Mouse (Mus musculus) G1E-ER4 (cell line): Measurements from ENCODE around the gene Tmem251. TPM values are rescaled to one million over a fixed set of nuclear protein-coding genes. Genes with fewer than 3 reads are reported as not detected.

ENCODE experiments used
- GATA1 ChIP-seq: IDR thresholded peaks from one replicate; pipeline ENCODE4 v1.8.0; 2012; ENCODE audit warnings: low read length, inconsistent platforms
- polyA plus RNA-seq: library from polyadenylated mRNA; stranded (reverse); fragments of >175 nt; gene quantifications from 2 replicates; pipeline ENCODE4 v1.2.3, GENCODE M21; 2012

Gene Tmem251
- polyA plus RNA-seq, 1 experiment = 2.9 TPM

DNA sequence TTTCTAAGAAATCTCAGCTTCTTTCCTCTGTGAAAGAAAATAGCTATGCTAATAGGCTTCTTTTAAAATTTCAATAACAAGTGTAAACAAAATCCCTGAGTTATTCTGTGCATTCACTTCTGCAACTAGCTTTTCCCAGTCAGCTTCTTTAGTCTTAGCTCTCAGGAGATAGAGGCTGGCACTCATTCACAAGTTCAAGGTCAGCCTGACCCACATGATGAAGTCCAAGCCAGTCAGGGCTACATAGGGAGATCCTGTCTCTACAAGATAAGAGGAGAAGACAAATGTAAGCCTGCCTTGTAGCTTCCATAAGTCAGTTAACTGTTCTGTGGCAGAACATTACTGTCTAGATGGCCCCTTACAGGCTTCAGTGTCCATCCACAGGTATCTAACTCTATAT, 20.1 kb downstream of the Tmem251 start:
- TF ChIP-seq GATA1 = no peak

DNA sequence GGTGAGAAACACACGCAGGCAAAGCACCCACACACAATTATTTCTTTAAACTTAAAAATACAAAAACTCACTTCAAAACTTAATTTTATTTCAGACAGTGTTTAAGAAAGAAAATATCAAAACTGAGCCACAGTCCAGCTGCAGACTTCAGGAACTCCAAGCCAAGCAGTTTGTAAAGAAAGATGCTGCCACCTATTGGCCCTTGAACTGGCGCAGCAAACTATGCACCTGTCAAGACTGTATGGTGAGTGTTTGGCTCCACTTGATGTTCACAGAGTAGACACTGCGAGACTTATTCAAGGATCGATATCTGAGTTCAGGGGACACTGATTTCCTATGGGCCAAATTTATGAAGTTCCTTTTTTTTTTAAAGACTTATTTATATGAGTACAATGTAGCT, 25.4 kb downstream of the Tmem251 start:
- TF ChIP-seq GATA1 = no peak

DNA sequence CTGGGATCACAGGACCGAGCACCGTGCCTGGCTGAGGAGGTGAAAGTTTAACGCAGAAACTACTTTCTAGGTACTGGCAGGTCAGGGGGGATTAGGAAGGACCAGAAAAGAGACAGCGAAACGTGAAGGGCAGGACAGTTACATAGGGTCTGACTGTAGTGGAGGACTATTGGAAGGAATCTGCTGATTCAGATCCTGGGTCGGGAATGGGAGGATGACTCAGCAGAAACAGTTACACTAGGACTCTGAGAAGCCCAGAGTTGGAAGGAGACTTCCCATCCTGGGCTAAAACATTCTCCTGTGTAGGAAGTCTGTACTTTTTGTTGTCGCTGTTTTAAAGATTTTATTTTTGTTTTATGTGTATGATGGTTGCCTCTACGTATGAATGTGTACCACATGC, 28.0 kb downstream of the Tmem251 start:
- TF ChIP-seq GATA1 = no peak

DNA sequence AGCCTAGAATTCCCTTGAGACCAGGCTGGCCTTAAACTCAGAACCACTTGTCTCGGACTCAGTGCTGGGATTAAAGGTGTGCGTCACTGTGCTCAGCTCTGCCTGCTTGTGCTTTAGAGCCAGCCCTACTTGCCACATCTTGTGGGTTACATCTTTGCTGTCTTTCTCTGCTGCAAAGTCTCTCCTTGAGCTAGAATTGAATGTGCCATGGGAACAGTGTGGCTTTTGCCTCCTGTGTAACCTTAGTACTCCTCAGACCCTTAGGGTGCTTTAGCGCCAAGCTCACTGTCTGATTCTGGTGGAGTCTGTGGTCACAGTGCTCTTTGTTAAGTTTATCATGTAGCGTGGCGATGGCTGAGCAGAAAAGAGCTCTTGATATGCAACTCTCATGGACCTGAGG, 29.1 kb downstream of the Tmem251 start:
- TF ChIP-seq GATA1 = no peak

DNA sequence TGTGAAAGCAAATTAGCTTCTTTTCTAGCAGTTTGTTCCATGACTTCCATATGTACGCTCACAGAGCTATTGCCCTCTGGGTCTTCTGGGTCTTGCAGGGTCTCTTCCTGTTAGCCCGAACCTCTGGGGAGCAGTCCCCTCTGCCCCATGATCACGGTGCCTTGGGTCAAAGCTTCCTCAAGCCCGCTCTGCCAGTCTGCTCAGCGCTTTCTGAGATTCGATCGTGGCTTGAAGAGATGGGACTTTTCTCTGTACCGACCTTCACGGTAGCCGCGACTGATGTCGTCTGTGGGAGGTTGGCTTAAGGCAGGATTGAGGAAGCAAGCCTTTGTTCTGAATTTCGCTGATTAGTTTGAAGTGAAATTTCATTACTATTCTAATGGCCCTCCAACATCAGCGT, 32.5 kb downstream of the Tmem251 start:
- TF ChIP-seq GATA1 = no peak

DNA sequence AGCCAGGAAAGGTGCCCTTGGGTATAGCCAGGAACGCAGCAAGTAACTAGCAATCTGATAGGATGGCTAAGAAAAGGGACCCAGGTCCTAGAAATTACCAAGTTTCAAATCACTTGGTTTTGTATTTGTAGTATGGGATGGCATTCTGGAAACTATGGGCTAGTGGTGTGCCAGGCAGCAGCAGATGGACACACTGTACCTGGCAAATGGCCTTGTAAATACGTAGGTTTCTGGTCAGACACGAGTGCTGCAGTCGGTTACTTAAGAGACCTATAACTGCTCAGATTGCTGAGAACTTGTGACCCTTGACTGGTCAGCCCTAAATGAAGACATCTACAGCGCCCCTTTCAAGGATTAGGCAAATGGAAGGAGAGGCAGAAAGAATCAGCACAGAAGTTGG, 34.6 kb downstream of the Tmem251 start:
- TF ChIP-seq GATA1 = no peak

DNA sequence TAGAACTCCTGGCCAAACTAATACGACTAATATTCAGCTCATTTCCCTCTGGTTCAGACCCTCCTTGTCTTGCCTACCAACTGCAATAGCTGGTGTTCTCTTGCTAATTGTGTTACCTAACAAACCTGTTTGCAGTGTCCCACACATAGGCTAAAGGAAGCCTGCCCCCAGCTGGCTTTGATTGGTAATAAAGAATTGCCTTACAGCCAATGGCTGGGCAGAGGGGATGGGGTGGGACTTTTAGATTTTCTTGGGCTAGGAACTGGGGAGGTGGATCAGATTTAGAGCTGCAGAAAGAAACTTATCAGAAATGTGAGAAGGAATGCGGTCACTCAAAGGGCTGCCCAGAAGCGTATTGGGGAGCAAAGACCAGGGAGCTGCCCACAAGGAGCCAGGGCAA, 35.9 kb downstream of the Tmem251 start:
- no peak for TF ChIP-seq GATA1

DNA sequence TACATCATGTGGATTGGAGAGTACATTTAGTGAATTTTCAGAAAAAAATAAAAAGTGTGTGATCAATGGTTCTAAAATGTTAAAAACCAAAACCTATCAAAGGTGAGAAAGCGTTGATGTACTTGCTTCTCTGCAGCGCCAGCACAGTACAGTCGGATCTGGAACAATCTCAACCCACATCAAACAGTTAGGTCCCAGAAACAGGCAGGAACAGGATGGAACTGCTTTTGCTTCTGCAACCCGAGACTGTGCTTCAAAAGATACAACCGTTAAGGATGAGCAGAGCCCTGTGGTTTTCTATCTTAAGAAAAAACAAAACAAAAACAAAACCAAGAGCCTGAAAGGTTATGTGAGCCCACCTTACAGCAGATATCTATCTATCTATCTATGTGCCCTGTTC, 39.3 kb downstream of the Tmem251 start:
- no peak for TF ChIP-seq GATA1

DNA sequence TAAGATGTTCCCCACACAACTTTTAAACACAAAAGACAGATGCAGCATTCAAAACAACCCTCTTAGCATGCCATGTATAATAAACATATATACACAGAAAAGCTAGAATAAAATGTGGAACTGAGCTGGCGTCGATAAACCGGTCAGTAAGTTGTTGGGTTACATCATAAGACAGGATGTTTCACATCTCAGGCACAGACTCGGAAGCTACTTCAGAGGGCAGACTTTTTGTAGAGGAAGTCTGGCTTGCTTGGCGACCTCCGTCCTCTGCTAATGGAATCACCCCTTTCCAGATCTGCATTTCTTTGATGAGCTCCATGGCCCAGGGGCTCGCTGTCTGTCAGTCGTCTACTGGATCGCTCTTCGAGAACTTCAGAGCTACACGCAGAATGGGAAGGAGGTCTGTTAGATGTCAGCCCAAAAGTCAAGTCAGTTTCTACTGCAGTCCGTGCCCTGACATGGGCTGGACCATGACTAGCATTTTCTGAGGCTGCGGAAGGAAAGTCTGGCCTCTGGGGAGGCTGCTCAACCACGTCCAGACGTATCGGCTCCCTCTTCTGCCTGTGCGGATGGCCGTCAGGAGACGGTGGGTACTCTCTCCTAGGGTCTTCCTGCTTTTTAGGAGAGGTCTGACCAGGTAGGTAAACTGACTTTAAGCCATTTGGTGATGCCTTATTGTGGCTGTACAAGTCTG, 41.5 kb downstream of the Tmem251 start:
- TF ChIP-seq GATA1 = no peak

DNA sequence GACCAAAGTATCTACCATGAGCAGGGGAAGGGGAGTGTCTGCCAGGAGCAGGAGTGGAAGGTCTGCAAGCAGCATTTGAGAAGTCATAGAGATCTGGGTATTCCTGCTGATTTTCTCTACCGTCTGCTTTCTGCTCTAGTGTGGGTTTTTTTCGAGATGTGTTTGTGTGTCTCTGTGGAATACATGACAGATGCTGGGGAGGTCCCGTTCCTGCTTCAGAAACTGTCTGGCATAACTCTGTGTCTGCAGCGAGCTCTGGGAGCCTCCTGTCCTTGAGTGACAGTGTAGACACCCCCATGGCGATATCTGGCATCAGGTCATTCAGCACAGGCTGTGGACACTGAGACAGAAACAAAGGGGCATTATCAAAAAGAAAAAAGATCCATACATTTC, 42.0 kb downstream of the Tmem251 start:
- TF ChIP-seq GATA1 = no peak

DNA sequence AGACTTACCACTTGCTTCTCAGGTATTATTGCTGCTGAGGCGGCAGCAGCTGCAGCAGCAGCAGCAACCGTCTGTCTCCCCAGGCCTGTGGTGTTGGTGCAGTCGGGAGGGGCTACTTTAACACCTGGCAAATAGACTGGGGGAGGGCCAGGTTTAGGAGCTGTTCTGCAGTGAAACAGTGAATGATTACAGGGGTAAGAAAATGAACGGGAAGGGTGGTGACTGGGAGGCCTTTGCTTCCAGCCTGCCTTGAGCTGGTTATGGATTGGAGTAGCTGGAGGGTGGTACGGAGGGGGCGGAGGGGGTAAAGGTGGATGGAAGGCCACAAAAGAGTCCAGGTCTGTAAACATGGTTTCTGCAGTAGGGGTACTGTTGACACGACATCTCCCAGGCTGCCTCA, 44.4 kb downstream of the Tmem251 start:
- TF ChIP-seq GATA1 = no peak

Other genes with a start within 250 kb of the Tmem251 start
- gene Chga, start 188.8 kb upstream of the Tmem251 start, polyA plus RNA-seq = not detected in 2 replicates
- gene Itpk1, start 38.8 kb upstream of the Tmem251 start, polyA plus RNA-seq = 3.1 and 5.0 TPM in 2 replicates
- gene Moap1, start 101 bp upstream of the Tmem251 start, polyA plus RNA-seq = 2.3 and 2.4 TPM in 2 replicates
- 3.3 and 7.3 TPM in 2 replicates for gene Gm28051, start 14.0 kb downstream of the Tmem251 start, polyA plus RNA-seq
- gene Gon7, start 14.0 kb downstream of the Tmem251 start, polyA plus RNA-seq = 10.4 and 15.7 TPM in 2 replicates
- 32.6 and 47.1 TPM in 2 replicates for gene Ubr7, start 14.2 kb downstream of the Tmem251 start, polyA plus RNA-seq
- gene Gm20604, start 14.9 kb downstream of the Tmem251 start, polyA plus RNA-seq = 3.0 and 3.3 TPM in 2 replicates
- 2.9 and 3.3 TPM in 2 replicates for gene Btbd7, start 134.7 kb downstream of the Tmem251 start, polyA plus RNA-seq
- gene Cox8c, start 155.6 kb downstream of the Tmem251 start, polyA plus RNA-seq = not detected in 2 replicates
- gene Unc79, start 205.1 kb downstream of the Tmem251 start, polyA plus RNA-seq = not detected in 2 replicates